Mouse (Mus musculus) heart, postnatal 0 days (tissue): ENCODE results near the gene Wnk2. TPM values are rescaled to one million over a fixed set of nuclear protein-coding genes. Genes with fewer than 3 reads are reported as not detected.

ENCODE experiments used
- ATAC-seq: fragments of 200-750 bp; cut with Nextera tagmentation; 2 replicates; pipeline ENCODE4 v1.8.0; 2017; ENCODE audit warnings: low read depth, moderate number of reproducible peaks, moderate library complexity; ENCODE audit not compliant: insufficient read depth
- DNase-seq: peaks from one replicate; pipeline ENCODE4 v3.0.0-alpha.2; 2016; ENCODE audit warnings: low spot score
- H3K27ac ChIP-seq: fragments of 300-500 bp; sonication (generic); 2 replicates; pipeline ENCODE4 v1.5.1; 2014; ENCODE audit warnings: low read depth, mild to moderate bottlenecking
- H3K27me3 ChIP-seq: fragments of 300-500 bp; sonication (generic); 2 replicates; pipeline ENCODE4 v1.6.1; 2014; ENCODE audit warnings: low read length, mixed read lengths; ENCODE audit not compliant: control insufficient read depth, insufficient read depth
- H3K36me3 ChIP-seq: fragments of 300-500 bp; sonication (generic); replicated peaks from 2 replicates; pipeline ENCODE4 v1.6.1; 2014; ENCODE audit warnings: low read length, mixed read lengths; ENCODE audit not compliant: control insufficient read depth, insufficient read depth
- H3K4me1 ChIP-seq: fragments of 300-500 bp; sonication (generic); 2 replicates; pipeline ENCODE4 v1.6.1; 2014; ENCODE audit warnings: antibody characterized with exemption; ENCODE audit not compliant: control insufficient read depth, insufficient read depth
- H3K4me2 ChIP-seq: fragments of 300-500 bp; sonication (generic); 2 replicates; pipeline ENCODE4 v1.6.1; 2014; ENCODE audit warnings: low read depth, mild to moderate bottlenecking, low read length, moderate library complexity
- H3K4me3 ChIP-seq: fragments of 300-500 bp; sonication (generic); 2 replicates; pipeline ENCODE4 v1.5.1; 2014; ENCODE audit warnings: low read depth, low read length
- H3K9ac ChIP-seq: fragments of 300-500 bp; sonication (generic); replicated peaks from 2 replicates; pipeline ENCODE4 v1.6.1; 2014; ENCODE audit warnings: low read depth, low read length, mixed read lengths
- H3K9me3 ChIP-seq: fragments of 300-500 bp; sonication (generic); replicated peaks from 2 replicates; pipeline ENCODE4 v1.6.1; 2016; ENCODE audit warnings: low read length; ENCODE audit not compliant: control insufficient read depth
- CTCF ChIP-seq: IDR thresholded peaks from 2 replicates; pipeline ENCODE4 v1.5.1; 2016; ENCODE audit warnings: antibody characterized with exemption, control low read depth, low read depth
- EP300 ChIP-seq: IDR thresholded peaks from 2 replicates; pipeline ENCODE4 v1.6.1; 2016; ENCODE audit warnings: antibody characterized with exemption, low read depth
- WGBS: fragments of 180-500 bp; shearing (Covaris S2); extraction: QIAGEN DNeasy Blood & Tissue Kit; methylation state at CpG from one replicate; pipeline ENCODE4 v1.1.7; 2014; 5-methylcytosine and 5-hydroxymethylcytosine counted together
- polyA plus RNA-seq: library from polyadenylated mRNA; unstranded; fragments of >200 nt; fragmentation: Nextera tagmentation; extraction: Ambion mirVana; gene quantifications from 2 replicates; pipeline ENCODE4 v1.2.1, GENCODE M21; 2015
- total RNA-seq: library from RNA; depleted of rRNA; stranded (reverse); fragments of >200 nt; gene quantifications from 2 replicates; pipeline ENCODE4 v1.2.3, GENCODE M21; 2014; ENCODE audit warnings: low replicate concordance

The Wnk2 gene
- total and polyA plus RNA-seq, 2 experiments from 2014 or later, result 1.5 to 5.5 TPM

- no peak for TF ChIP-seq CTCF
- no peak for TF ChIP-seq EP300
- peak; percentile 73 for ATAC-seq
- H3K27ac ChIP-seq, result peak overlapping the region; percentile 31; the same call in 1 of the 2 replicates
Measured at GRCm38 (mm10) chr13:49100417-49100816, 47.4 kb downstream of the Wnk2 start.

GRCm38 (mm10) chr13:49096826-49097225 lies 51.0 kb downstream of the Wnk2 start:
- DNase-seq, result no peak
- Histone ChIP-seq H3K27ac (no peak overlapping the region), H3K9ac (no peak overlapping the region), H3K4me1 (peaks cover 9% of the 10 kb centered on the region; the same call in 1 of the 2 replicates), H3K4me2 (no peak overlapping the region), H3K4me3 (no peak overlapping the region), H3K27me3 (no peaks in the 10 kb centered on the region), H3K9me3 (no peaks in the 10 kb centered on the region), H3K36me3 (no peaks in the 10 kb centered on the region)
- ATAC-seq, result no peak
- WGBS, result 82% methylated on average over 4 of the region's 4 CpGs
- TF ChIP-seq EP300, result no peak
- TF ChIP-seq CTCF, result no peak

More at GRCm38 (mm10) chr13:49100417-49100816, 47.4 kb downstream of the Wnk2 start:
- DNase-seq, result peak; percentile 45
- Histone ChIP-seq H3K9ac (no peak overlapping the region), H3K4me1 (peaks cover 9% of the 10 kb centered on the region; the same call in 1 of the 2 replicates), H3K4me3 (no peak overlapping the region), H3K36me3 (no peaks in the 10 kb centered on the region), H3K27me3 (no peaks in the 10 kb centered on the region), H3K4me2 (no peak overlapping the region), H3K9me3 (no peaks in the 10 kb centered on the region)
- 19% methylated on average over 1 of the region's 1 CpGs for WGBS

GRCm38 (mm10) chr13:49094667-49095066 lies 53.1 kb downstream of the Wnk2 start:
- no peaks in the 10 kb centered on the region for H3K27me3 ChIP-seq
- no peak overlapping the region for H3K9ac ChIP-seq
- no peak for ATAC-seq
- no peak for DNase-seq
- WGBS, result 74% methylated on average over 6 of the region's 6 CpGs
- no peak overlapping the region for H3K4me2 ChIP-seq
- no peak overlapping the region for H3K27ac ChIP-seq
- H3K9me3 ChIP-seq, result no peaks in the 10 kb centered on the region
- no peaks in the 10 kb centered on the region for H3K36me3 ChIP-seq
- TF ChIP-seq CTCF (no peak), EP300 (no peak)
- H3K4me3 ChIP-seq, result no peak overlapping the region
- H3K4me1 ChIP-seq, result no peaks in the 10 kb centered on the region

- WGBS, result 63% methylated on average over 9 of the region's 9 CpGs
- no peak for DNase-seq
- H3K4me1 ChIP-seq, result no peaks in the 10 kb centered on the region
Measured at GRCm38 (mm10) chr13:49093471-49093891, 54.3 kb downstream of the Wnk2 start.

GRCm38 (mm10) chr13:49092596-49092995 lies 55.2 kb downstream of the Wnk2 start:
- H3K9me3 ChIP-seq, result no peaks in the 10 kb centered on the region
- no peaks in the 10 kb centered on the region for H3K36me3 ChIP-seq
- H3K4me3 ChIP-seq, result no peak overlapping the region
- TF ChIP-seq CTCF (no peak), EP300 (no peak)
- H3K4me1 ChIP-seq, result no peaks in the 10 kb centered on the region
- H3K9ac ChIP-seq, result no peak overlapping the region
- DNase-seq (no peak), ATAC-seq (no peak)
- H3K4me2 ChIP-seq, result no peak overlapping the region
- WGBS, result 80% methylated on average over 9 of the region's 9 CpGs
- no peak overlapping the region for H3K27ac ChIP-seq
- no peaks in the 10 kb centered on the region for H3K27me3 ChIP-seq

More at GRCm38 (mm10) chr13:49093471-49093891, 54.3 kb downstream of the Wnk2 start:
- Histone ChIP-seq H3K9ac (no peak overlapping the region), H3K27me3 (no peaks in the 10 kb centered on the region), H3K4me3 (no peak overlapping the region), H3K9me3 (no peaks in the 10 kb centered on the region), H3K4me2 (no peak overlapping the region), H3K27ac (no peak overlapping the region), H3K36me3 (no peaks in the 10 kb centered on the region)
- TF ChIP-seq EP300 (no peak), CTCF (no peak)
- no peak for ATAC-seq

- 95% methylated on average over 1 of the region's 1 CpGs for WGBS
- Histone ChIP-seq H3K4me3 (no peak overlapping the region), H3K4me2 (no peak overlapping the region), H3K9ac (no peak overlapping the region), H3K9me3 (no peaks in the 10 kb centered on the region), H3K27me3 (no peaks in the 10 kb centered on the region), H3K36me3 (no peaks in the 10 kb centered on the region), H3K27ac (no peak overlapping the region), H3K4me1 (0 out of 2 replicates have a peak, but pooled peaks cover 5% of the 10 kb centered on the region)
- no peak for DNase-seq
- no peak for TF ChIP-seq EP300
- TF ChIP-seq CTCF, result no peak
- no peak for ATAC-seq
Measured at GRCm38 (mm10) chr13:49090176-49090575, 57.6 kb downstream of the Wnk2 start.
